Mouse (Mus musculus): ENCODE results near the gene Il2rb. TPM values are rescaled to one million over a fixed set of nuclear protein-coding genes. Genes with fewer than 3 reads are reported as not detected.
A peak's percentile ranks its signal among the peaks of the same experiment; 100 is the strongest.

The Il2rb gene
- total and polyA plus RNA-seq, 2 experiments from 2014 or later = 0.19 to 0.38 TPM

DNA sequence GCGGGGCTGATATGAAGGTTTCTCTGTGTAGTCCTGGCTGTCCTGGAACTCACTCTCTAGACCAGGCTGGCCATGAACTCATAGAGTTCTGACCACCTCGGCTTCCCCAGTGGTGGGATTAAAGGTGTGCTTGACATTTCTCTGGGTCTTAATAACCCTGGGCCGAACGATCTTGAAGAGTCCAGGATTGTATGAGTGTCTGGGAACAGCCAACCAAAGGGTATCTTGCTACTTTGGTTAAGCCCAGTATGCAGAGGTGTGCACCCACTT, 36.3 kb upstream of the Il2rb start:
- H3K27ac ChIP-seq (ENCODE audit: low read depth, low read length) = peak overlapping the region; percentile 70
- no peak overlapping the region for H3K4me3 ChIP-seq (ENCODE audit: low read depth, low read length)
- H3K4me2 ChIP-seq (ENCODE audit: low read depth, low read length, poor library complexity, severe bottlenecking) = peak overlapping the region; percentile 52; the same call in 1 of the 2 replicates
- DNase-seq (ENCODE audit: low spot score) = no peak
- no peak for TF ChIP-seq CTCF (IDR thresholded peaks at IDR 0.05)
- H3K4me1 ChIP-seq (ENCODE audit: insufficient read depth, low read length) = peaks cover 15% of the 10 kb centered on the region; the same call in 1 of the 2 replicates
- H3K9ac ChIP-seq (replicated peaks; ENCODE audit: low read length, poor library complexity, severe bottlenecking) = peak overlapping the region; percentile 48; the same call in 1 of the 2 replicates
- H3K27me3 ChIP-seq (ENCODE audit: insufficient read depth, low read length) = no peaks in the 10 kb centered on the region
- H3K36me3 ChIP-seq (ENCODE audit: insufficient read depth, low read length) = no peaks in the 10 kb centered on the region
- H3K9me3 ChIP-seq (ENCODE audit: low read length) = no peaks in the 10 kb centered on the region
- ATAC-seq (ENCODE audit: low FRiP score) = no peak
- 73% methylated on average over 4 of the region's 4 CpGs for WGBS

DNA sequence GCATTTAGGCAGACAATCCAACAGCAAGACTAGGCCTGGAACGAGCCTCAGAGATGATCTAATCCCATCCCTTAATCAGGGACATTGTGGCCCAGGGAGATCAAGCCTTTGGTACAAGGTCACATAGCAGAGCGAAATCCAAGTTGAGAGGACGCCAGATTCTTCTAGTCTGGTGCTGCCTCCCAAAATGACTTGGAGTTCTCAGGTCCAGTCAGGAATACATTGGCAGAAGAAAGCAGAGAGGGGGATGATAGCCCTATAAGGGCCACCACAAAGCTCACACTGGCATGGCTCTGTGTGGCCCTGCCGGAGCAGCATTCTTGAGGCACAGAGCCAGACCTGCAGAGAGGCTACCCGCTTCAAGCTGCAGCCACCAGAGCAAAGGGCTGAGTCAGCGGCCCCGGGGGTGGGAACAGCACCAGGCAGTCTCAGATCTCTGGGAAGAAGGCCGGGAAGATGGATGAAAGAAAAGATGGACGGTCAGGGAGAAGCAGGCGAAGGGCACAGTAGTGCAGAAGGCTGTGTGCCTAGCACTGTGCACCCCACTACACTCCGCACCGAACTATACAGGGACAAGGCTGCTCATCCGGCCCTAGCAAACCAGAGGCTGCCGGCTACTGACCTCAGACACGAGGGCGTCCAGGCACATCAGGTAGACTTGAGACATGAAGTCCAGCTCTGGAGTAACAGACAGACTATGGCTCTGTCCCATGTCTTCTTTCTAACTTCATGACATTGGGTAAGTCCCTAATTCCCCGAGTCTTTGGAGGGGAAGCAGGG, 35.8 kb upstream of the Il2rb start, which contains the start of gene C1qtnf6:
TSS of gene C1qtnf6 (minus strand) at position 746 of the 780 bp plus-strand sequence.
- peak within 1 kb of the TSS; percentile 52 for H3K4me2 ChIP-seq (ENCODE audit: low read depth, low read length, poor library complexity, severe bottlenecking)
- no peaks in the 10 kb centered on the region for H3K27me3 ChIP-seq (ENCODE audit: insufficient read depth, low read length)
- peaks cover 12% of the 10 kb centered on the region; the same call in 1 of the 2 replicates for H3K4me1 ChIP-seq (ENCODE audit: insufficient read depth, low read length)
- TF ChIP-seq CTCF (IDR thresholded peaks at IDR 0.05) = no peak
- no peak within 1 kb of the TSS for H3K4me3 ChIP-seq (ENCODE audit: low read depth, low read length)
- peak within 1 kb of the TSS; percentile 48 for H3K9ac ChIP-seq (replicated peaks; ENCODE audit: low read length, poor library complexity, severe bottlenecking)
- H3K9me3 ChIP-seq (ENCODE audit: low read length) = no peaks in the 10 kb centered on the region
- 75% methylated on average over 17 of the region's 17 CpGs for WGBS
- H3K36me3 ChIP-seq (ENCODE audit: insufficient read depth, low read length) = no peaks in the 10 kb centered on the region
- H3K27ac ChIP-seq (ENCODE audit: low read depth, low read length) = peak within 1 kb of the TSS; percentile 70
- no peak for ATAC-seq (ENCODE audit: low FRiP score)
- DNase-seq (ENCODE audit: low spot score) = no peak

DNA sequence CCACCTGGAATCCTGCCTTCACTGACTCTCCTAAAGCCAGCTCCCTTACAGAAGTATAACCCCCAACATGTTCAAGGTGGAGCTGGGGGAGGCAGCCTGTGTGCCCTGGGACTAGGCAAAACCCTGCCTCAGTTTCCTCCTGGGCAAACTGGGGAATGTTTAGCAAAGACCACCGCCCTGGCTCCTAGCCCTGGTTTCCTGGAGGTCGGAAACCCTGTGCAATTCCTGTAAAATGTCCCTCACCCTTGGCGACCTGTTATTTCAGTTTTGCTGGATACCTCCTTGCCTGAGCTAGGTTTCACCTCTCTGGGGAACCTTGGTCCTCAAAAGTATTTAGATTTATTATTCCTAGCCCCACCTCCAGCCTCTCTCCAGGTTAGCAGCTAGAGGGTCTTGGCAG, 35.1 kb upstream of the Il2rb start:
- DNase-seq (ENCODE audit: low spot score) (no peak), ATAC-seq (ENCODE audit: low FRiP score) (no peak)
- WGBS = 82% methylated on average over 3 of the region's 3 CpGs
- Histone ChIP-seq H3K27ac (ENCODE audit: low read depth, low read length) (no peak overlapping the region), H3K9me3 (ENCODE audit: low read length) (no peaks in the 10 kb centered on the region), H3K27me3 (ENCODE audit: insufficient read depth, low read length) (no peaks in the 10 kb centered on the region), H3K4me2 (ENCODE audit: low read depth, low read length, poor library complexity, severe bottlenecking) (no peak overlapping the region), H3K4me1 (ENCODE audit: insufficient read depth, low read length) (peaks cover 6% of the 10 kb centered on the region; the same call in 1 of the 2 replicates), H3K4me3 (ENCODE audit: low read depth, low read length) (no peak overlapping the region), H3K9ac (replicated peaks; ENCODE audit: low read length, poor library complexity, severe bottlenecking) (peak overlapping the region; percentile 55; the same call in 1 of the 2 replicates), H3K36me3 (ENCODE audit: insufficient read depth, low read length) (no peaks in the 10 kb centered on the region)
- TF ChIP-seq CTCF (IDR thresholded peaks at IDR 0.05) = no peak

DNA sequence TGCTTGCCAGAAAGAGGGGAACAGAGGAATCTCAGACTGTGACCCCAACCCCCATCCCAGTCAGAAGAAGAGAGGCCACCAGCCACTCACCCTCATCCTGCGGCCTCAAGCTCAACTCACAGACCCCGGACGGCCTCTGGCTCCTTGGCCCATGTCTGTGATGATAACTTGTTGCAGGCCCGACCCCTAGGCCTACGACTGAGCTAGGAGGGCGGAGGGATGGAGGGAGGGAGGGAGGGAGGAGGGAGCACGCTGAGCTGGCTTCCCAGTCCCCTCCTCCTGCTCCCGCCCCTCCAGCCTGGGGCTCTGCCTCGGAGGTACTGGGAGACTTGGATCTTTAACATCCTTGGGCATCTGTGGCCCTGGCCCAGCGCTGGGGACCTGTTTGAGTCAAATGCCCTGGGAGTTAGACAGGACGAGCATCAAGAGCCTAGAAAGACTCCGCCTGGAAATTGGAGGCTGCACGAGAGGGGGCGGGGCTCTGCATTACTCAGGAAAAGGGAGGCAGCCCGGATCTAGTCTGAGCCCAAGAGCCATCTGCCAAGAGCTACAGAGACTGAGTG, 34.4 kb upstream of the Il2rb start:
- no peaks in the 10 kb centered on the region for H3K27me3 ChIP-seq (ENCODE audit: insufficient read depth, low read length)
- ATAC-seq (ENCODE audit: low FRiP score) (no peak), DNase-seq (ENCODE audit: low spot score) (peak; percentile 64)
- H3K9ac ChIP-seq (replicated peaks; ENCODE audit: low read length, poor library complexity, severe bottlenecking) = peak overlapping the region; percentile 55
- H3K4me3 ChIP-seq (ENCODE audit: low read depth, low read length) = peak overlapping the region; percentile 20
- 5% methylated on average over 13 of the region's 15 CpGs for WGBS
- H3K9me3 ChIP-seq (ENCODE audit: low read length) = no peaks in the 10 kb centered on the region
- H3K36me3 ChIP-seq (ENCODE audit: insufficient read depth, low read length) = no peaks in the 10 kb centered on the region
- H3K4me1 ChIP-seq (ENCODE audit: insufficient read depth, low read length) = peaks cover 6% of the 10 kb centered on the region; the same call in 1 of the 2 replicates
- H3K4me2 ChIP-seq (ENCODE audit: low read depth, low read length, poor library complexity, severe bottlenecking) = peak overlapping the region; percentile 46
- H3K27ac ChIP-seq (ENCODE audit: low read depth, low read length) = no peak overlapping the region
- no peak for TF ChIP-seq CTCF (IDR thresholded peaks at IDR 0.05)

DNA sequence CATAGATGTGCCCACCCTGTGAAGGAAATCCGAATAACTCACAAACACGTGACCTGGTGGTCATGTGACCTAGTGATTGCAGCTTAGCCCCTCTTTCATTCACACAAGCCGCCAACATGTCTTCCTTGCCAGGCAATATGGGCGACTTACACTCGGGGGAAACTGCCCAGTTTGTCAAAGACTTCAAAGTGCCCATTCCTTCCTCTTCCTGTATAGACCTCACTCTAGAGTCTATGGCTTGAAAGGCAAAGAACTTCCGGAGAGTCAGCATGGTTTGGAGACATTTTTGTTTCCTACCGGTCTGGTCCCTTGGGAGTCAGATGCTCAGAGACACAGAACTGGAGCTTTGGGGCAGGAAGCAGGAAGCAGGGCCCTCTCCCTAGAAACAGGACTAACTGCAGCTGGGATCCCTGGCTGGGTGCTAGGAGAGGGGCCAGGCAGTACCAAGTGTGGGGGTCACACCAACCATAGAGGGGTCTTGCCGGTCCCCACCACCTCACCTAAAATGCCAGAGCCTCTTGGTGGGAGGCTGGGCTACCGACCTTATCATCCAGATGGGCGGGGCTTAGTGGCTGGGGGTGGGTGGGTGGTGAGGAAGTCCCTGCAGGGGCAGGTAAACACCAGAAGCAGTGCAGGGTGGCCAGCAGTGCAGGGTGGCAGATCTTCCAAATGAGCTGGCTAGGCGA, 33.8 kb upstream of the Il2rb start:
- Histone ChIP-seq H3K9ac (replicated peaks; ENCODE audit: low read length, poor library complexity, severe bottlenecking) (peak overlapping the region; percentile 55; the same call in 1 of the 2 replicates), H3K4me3 (ENCODE audit: low read depth, low read length) (peak overlapping the region; percentile 20), H3K4me2 (ENCODE audit: low read depth, low read length, poor library complexity, severe bottlenecking) (peak overlapping the region; percentile 46), H3K9me3 (ENCODE audit: low read length) (no peaks in the 10 kb centered on the region), H3K27ac (ENCODE audit: low read depth, low read length) (no peak overlapping the region), H3K27me3 (ENCODE audit: insufficient read depth, low read length) (no peaks in the 10 kb centered on the region), H3K36me3 (ENCODE audit: insufficient read depth, low read length) (no peaks in the 10 kb centered on the region), H3K4me1 (ENCODE audit: insufficient read depth, low read length) (peaks cover 6% of the 10 kb centered on the region; the same call in 1 of the 2 replicates)
- DNase-seq (ENCODE audit: low spot score) (no peak), ATAC-seq (ENCODE audit: low FRiP score) (no peak)
- WGBS = 51% methylated on average over 11 of the region's 11 CpGs
- no peak for TF ChIP-seq CTCF (IDR thresholded peaks at IDR 0.05)
